Mouse (Mus musculus): Measurements from ENCODE around the gene Nat14.

- TF ChIP-seq POLR2A (IDR thresholded peaks at IDR 0.05; ENCODE audit: borderline replicate concordance, low read depth, low read length): no peak
- no peak for TF ChIP-seq CTCF (IDR thresholded peaks at IDR 0.05; ENCODE audit: low read depth, low read length)
These were observed 15.6 kb downstream of the Nat14 start for GRCm38 (mm10) chr7:4937392-4937791.
